Mouse (Mus musculus) E14TG2a.4 (cell line): ENCODE measurements around the gene Zfp775.

Source experiments
- CTCF ChIP-seq: conservative IDR thresholded peaks from 2 replicates; pipeline ENCODE4 v1.5.1; 2014; ENCODE audit warnings: low read length
- NANOG ChIP-seq: IDR thresholded peaks from 2 replicates; pipeline ENCODE4 v1.6.1; 2014; ENCODE audit warnings: borderline replicate concordance, low read length, mixed read lengths

GRCm38 (mm10) chr6:48609512-48609911 is 7.6 kb downstream of the Zfp775 start:
- TF ChIP-seq CTCF (no peak), NANOG (no peak)
